Mouse (Mus musculus): ENCODE results near the gene Npb.

- TF ChIP-seq CTCF (IDR thresholded peaks at IDR 0.05; ENCODE audit: insufficient read depth, low read length) (no peak), POLR2A (IDR thresholded peaks at IDR 0.05; ENCODE audit: borderline replicate concordance, extremely low read depth, low read depth, low read length) (no peak)
These were observed 36.4 kb upstream of the Npb start for GRCm38 (mm10) chr11:120571754-120572416.

Measured in lung, adult 2 months (tissue).